Mouse (Mus musculus): ENCODE data around the gene Ccdc12.

DNA sequence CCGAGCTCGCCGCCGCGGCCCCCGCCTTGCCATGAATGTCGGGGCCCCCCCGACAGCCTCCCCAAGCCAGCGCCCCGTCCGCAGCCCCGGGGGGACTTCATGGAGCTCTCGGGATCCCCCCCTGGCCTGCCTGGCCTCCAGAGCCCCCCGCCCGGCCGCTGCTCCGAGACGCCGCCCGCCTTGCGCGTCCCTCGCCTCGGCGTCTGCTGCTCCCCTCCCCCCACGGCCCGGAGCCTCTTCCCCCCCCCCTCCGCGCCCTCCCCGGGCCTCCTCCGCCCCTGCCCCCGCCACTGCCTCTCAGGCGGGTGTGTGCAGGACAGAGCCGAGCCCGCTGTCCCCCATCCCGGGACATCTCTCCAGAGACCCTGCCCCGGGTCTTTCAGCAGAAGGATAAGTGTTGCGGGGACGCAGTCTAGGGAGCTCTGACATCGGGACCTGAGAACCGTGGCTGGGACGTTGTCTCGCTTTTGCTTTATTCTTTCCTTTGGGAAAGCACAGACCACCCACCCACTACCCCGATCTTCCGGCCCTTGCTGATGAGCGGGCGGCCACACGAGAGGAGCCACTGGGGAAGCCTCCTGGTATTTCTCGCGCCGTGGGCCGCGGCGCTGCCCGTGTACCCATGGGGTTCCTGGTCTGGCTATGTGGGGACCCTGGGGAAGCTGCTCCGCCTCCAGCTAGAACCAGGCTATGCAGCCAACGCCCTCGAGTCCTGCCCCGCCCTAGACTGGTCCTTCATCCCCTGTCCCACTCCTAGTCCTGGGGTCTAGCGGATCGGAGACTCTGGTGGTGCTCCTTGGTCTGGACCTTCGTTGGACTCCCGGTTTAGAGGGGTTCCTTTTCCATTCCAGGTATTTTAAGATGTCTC is 87.4 kb downstream of the Ccdc12 start:
- TF ChIP-seq CTCF (conservative IDR thresholded peaks at IDR 0.05; ENCODE audit: insufficient read depth, insufficient read length, low read depth, low read length) (no peak), POLR2A (IDR thresholded peaks at IDR 0.05; ENCODE audit: low read depth, low read length) (no peak)
